Mouse (Mus musculus) kidney, adult 2 months (tissue): ENCODE measurements around the gene Mael.

Experiments
- CTCF ChIP-seq: fragments of 200-500 bp; conservative IDR thresholded peaks from 2 replicates; pipeline ENCODE4 v1.5.1; 2011; ENCODE audit warnings: low read depth, mild to moderate bottlenecking, control low read depth, low read length, moderate library complexity, mixed read lengths; ENCODE audit not compliant: insufficient read depth, insufficient read length
- POLR2A ChIP-seq: fragments of 200-500 bp; IDR thresholded peaks from one replicate; pipeline ENCODE4 v1.6.1; 2011; ENCODE audit warnings: low read depth, low read length, control low read depth

GRCm38 (mm10) chr1:166253898-166254894 lies 15.6 kb upstream of the Mael start, which contains the start of gene Ildr2:
- 0 out of 2 replicates have a peak, but pooled peaks have one; percentile 22 for TF ChIP-seq CTCF
- no peak for TF ChIP-seq POLR2A
